Comparison of ENCODE assay signal across 28 mouse cellular contexts in the genomic region with DNA sequence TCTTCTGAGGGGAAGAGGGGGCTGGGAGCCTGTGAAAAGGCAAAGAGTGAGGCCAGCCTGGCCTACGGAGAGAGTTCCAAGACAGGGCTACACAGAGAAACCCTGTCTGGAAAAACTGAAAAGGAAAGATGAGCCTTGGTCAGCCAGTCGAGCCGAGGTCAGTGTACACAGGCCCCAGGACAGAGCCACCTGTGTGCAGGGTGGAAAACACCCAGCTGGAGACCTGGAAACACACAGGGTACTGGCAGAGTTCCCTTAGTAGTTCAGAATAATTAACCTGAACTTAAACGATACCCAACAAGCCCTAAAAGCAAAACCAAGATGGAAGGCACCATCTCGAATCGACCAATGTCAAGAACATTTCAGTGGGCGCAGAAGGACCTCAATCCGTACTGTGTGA. TPM values are rescaled to one million over a fixed set of nuclear protein-coding genes. Genes with fewer than 3 reads are reported as not detected.
DNase-seq lines count a peak whose midpoint lies in the region; ATAC-seq and TF ChIP-seq lines count a peak whose summit lies in the region.
"Had no signal": no experiment of that assay in that cellular context is flagged by ENCODE, and none has a peak within 500 bp of the region (broad histone marks: within the 10 kb centered on the region; RNA-seq: fewer than 3 reads in every experiment).

No protein-coding gene starts in this region.

- peak; percentile 86 for DNase-seq in kidney, adult 2 months
- no peak for DNase-seq in liver, postnatal 0 days
- DNase-seq in liver, embryonic 11.5 days (ENCODE audit: low spot score): no peak
- DNase-seq in limb, embryonic 10.5 days (ENCODE audit: low spot score): no peak
- no peak for DNase-seq in frontal cortex, postnatal 25 days (ENCODE audit: low spot score in 2 of 2)
- no peak for DNase-seq in testis, postnatal 14 days (ENCODE audit: low spot score)
- DNase-seq: adrenal gland, postnatal 25 days; B cell, adult 2 months; gastrocnemius, postnatal 36 days; layer of hippocampus, postnatal 36 days; lung, embryonic 14.5 days; lung, postnatal 14 days; right cerebral cortex, adult 18-20 months; spleen, adult 18-20 months; thymus, adult 18-20 months; thymus, postnatal 25 days had no signal

- peaks cover 46% of the 10 kb centered on the region for H3K4me1 ChIP-seq in kidney, adult 2 months (ENCODE audit: control insufficient read depth, insufficient read depth, low read length)
- H3K4me1 ChIP-seq in kidney, embryonic 16.5 days (ENCODE audit: insufficient read depth, low read length): peaks cover 45% of the 10 kb centered on the region
- peaks cover 13% of the 10 kb centered on the region; the same call in 1 of the 2 replicates for H3K4me1 ChIP-seq in liver, postnatal 0 days (ENCODE audit: insufficient read depth)
- H3K4me1 ChIP-seq in liver, embryonic 11.5 days (replicated peaks; ENCODE audit: control insufficient read depth, insufficient read depth, low read length): peaks cover 14% of the 10 kb centered on the region
- peaks cover 66% of the 10 kb centered on the region for H3K4me1 ChIP-seq in limb, embryonic 10.5 days

- no peaks in the 10 kb centered on the region for H3K9me3 ChIP-seq in kidney, embryonic 16.5 days (ENCODE audit: low read length)
- no peaks in the 10 kb centered on the region for H3K9me3 ChIP-seq in liver, postnatal 0 days (ENCODE audit: low read length)
- H3K9me3 ChIP-seq in liver, embryonic 11.5 days (ENCODE audit: control insufficient read depth, low read length): no peaks in the 10 kb centered on the region
- no peaks in the 10 kb centered on the region for H3K9me3 ChIP-seq in limb, embryonic 10.5 days (replicated peaks)
- H3K9me3 ChIP-seq: embryonic facial prominence, embryonic 15.5 days; forebrain, embryonic 12.5 days; heart, embryonic 13.5 days; hindbrain, embryonic 10.5 days; hindbrain, embryonic 15.5 days; neural tube, embryonic 12.5 days had no signal

- H3K27me3 ChIP-seq in kidney, adult 2 months (replicated peaks; ENCODE audit: control insufficient read depth, insufficient read depth, low read length): no peaks in the 10 kb centered on the region
- no peaks in the 10 kb centered on the region for H3K27me3 ChIP-seq in kidney, embryonic 16.5 days (ENCODE audit: insufficient read depth, low read length)
- no peaks in the 10 kb centered on the region for H3K27me3 ChIP-seq in liver, postnatal 0 days (ENCODE audit: insufficient read depth, low read length)
- no peaks in the 10 kb centered on the region for H3K27me3 ChIP-seq in liver, embryonic 11.5 days (replicated peaks; ENCODE audit: control insufficient read depth, insufficient read depth, low read length)
- no peaks in the 10 kb centered on the region for H3K27me3 ChIP-seq in limb, embryonic 10.5 days (ENCODE audit: low read depth, poor library complexity, severe bottlenecking)
- H3K27me3 ChIP-seq: embryonic facial prominence, embryonic 15.5 days; forebrain, embryonic 12.5 days; heart, embryonic 13.5 days; hindbrain, embryonic 15.5 days; neural tube, embryonic 12.5 days had no signal

- TF ChIP-seq EP300 in liver, postnatal 0 days (IDR thresholded peaks at IDR 0.05; ENCODE audit: low read depth): no peak

- no peak for ATAC-seq in kidney, embryonic 16.5 days (ENCODE audit: low FRiP score, low TSS enrichment)
- ATAC-seq in liver, postnatal 0 days: no peak
- ATAC-seq in liver, embryonic 11.5 days (replicated peaks; ENCODE audit: low FRiP score): no peak
- ATAC-seq: inflammation-experienced regulatory T-cells, adult 6 months had no signal

- no peak overlapping the region for H3K4me2 ChIP-seq in kidney, embryonic 16.5 days (replicated peaks; ENCODE audit: low read depth, low read length)
- H3K4me2 ChIP-seq in liver, postnatal 0 days (ENCODE audit: low read depth, low read length): no peak overlapping the region
- H3K4me2 ChIP-seq in liver, embryonic 11.5 days: no peak overlapping the region
- H3K4me2 ChIP-seq: embryonic facial prominence, embryonic 15.5 days; forebrain, embryonic 12.5 days; heart, embryonic 13.5 days; hindbrain, embryonic 15.5 days; lung, embryonic 14.5 days; midbrain, embryonic 11.5 days; neural tube, embryonic 12.5 days had no signal

- no peak for TF ChIP-seq CTCF in kidney, adult 2 months (conservative IDR thresholded peaks at IDR 0.05; ENCODE audit: insufficient read depth, insufficient read length, low read depth, low read length)
- no peak for TF ChIP-seq CTCF in liver, postnatal 0 days (IDR thresholded peaks at IDR 0.05; ENCODE audit: low read depth)

- TF ChIP-seq POLR2A in kidney, adult 2 months (IDR thresholded peaks at IDR 0.05; ENCODE audit: low read depth, low read length): no peak

- H3K27ac ChIP-seq in kidney, adult 2 months (ENCODE audit: insufficient read depth, low read depth, low read length): peak overlapping the region; percentile 65
- H3K27ac ChIP-seq in kidney, embryonic 16.5 days (ENCODE audit: low read length): no peak overlapping the region
- 0 out of 2 replicates have a peak overlapping the region, but pooled peaks have one; percentile 11 for H3K27ac ChIP-seq in liver, postnatal 0 days (ENCODE audit: low read depth)
- no peak overlapping the region for H3K27ac ChIP-seq in liver, embryonic 11.5 days (ENCODE audit: low read depth, low read length)
- peak overlapping the region; percentile 21; the same call in 1 of the 2 replicates for H3K27ac ChIP-seq in limb, embryonic 10.5 days
- H3K27ac ChIP-seq: embryonic facial prominence, embryonic 15.5 days; forebrain, embryonic 12.5 days; heart, adult 2 months; heart, embryonic 13.5 days; hindbrain, embryonic 15.5 days; liver, embryonic 14.5 days; neural tube, embryonic 12.5 days had no signal

- no peak overlapping the region for H3K9ac ChIP-seq in kidney, embryonic 16.5 days (replicated peaks; ENCODE audit: low read length)
- no peak overlapping the region for H3K9ac ChIP-seq in liver, postnatal 0 days (replicated peaks)
- no peak overlapping the region for H3K9ac ChIP-seq in liver, embryonic 11.5 days (ENCODE audit: low read depth, low read length)
- H3K9ac ChIP-seq: embryonic facial prominence, embryonic 15.5 days; forebrain, embryonic 12.5 days; hindbrain, embryonic 15.5 days; liver, embryonic 14.5 days; lung, embryonic 14.5 days; neural tube, embryonic 12.5 days had no signal

- no peak overlapping the region for H3K4me3 ChIP-seq in kidney, adult 2 months (ENCODE audit: insufficient read depth, low read depth, low read length)
- no peak overlapping the region for H3K4me3 ChIP-seq in kidney, embryonic 16.5 days (ENCODE audit: low read length)
- H3K4me3 ChIP-seq in liver, postnatal 0 days (ENCODE audit: low read depth, low read length): no peak overlapping the region
- H3K4me3 ChIP-seq in liver, embryonic 11.5 days (ENCODE audit: low read depth, low read length): no peak overlapping the region
- H3K4me3 ChIP-seq in limb, embryonic 10.5 days: no peak overlapping the region
- H3K4me3 ChIP-seq: embryonic facial prominence, embryonic 15.5 days; forebrain, embryonic 12.5 days; heart, adult 2 months; heart, embryonic 13.5 days; hindbrain, embryonic 10.5 days; hindbrain, embryonic 15.5 days; myocyte; neural tube, embryonic 12.5 days had no signal

- WGBS in kidney, adult 2 months: 52% methylated on average over 8 of the region's 8 CpGs
- WGBS in kidney, embryonic 16.5 days: 70% methylated on average over 8 of the region's 8 CpGs
- WGBS in liver, postnatal 0 days (ENCODE audit: insufficient replicate concordance): 65% methylated on average over 8 of the region's 8 CpGs
- WGBS in liver, embryonic 11.5 days: 81% methylated on average over 8 of the region's 8 CpGs
- 90% methylated on average over 8 of the region's 8 CpGs for WGBS in limb, embryonic 10.5 days

- no peaks in the 10 kb centered on the region for H3K36me3 ChIP-seq in kidney, adult 2 months (ENCODE audit: control insufficient read depth, insufficient read depth, low read length)
- H3K36me3 ChIP-seq in kidney, embryonic 16.5 days (ENCODE audit: insufficient read depth, low read length): no peaks in the 10 kb centered on the region
- no peaks in the 10 kb centered on the region for H3K36me3 ChIP-seq in liver, postnatal 0 days (replicated peaks; ENCODE audit: insufficient read depth, low read length)
- no peaks in the 10 kb centered on the region for H3K36me3 ChIP-seq in liver, embryonic 11.5 days (ENCODE audit: control insufficient read depth, insufficient read depth, low read length)
- no peaks in the 10 kb centered on the region for H3K36me3 ChIP-seq in limb, embryonic 10.5 days
- H3K36me3 ChIP-seq: embryonic facial prominence, embryonic 15.5 days; forebrain, embryonic 12.5 days; heart, embryonic 13.5 days; hindbrain, embryonic 10.5 days; hindbrain, embryonic 15.5 days; neural tube, embryonic 12.5 days had no signal

RNA-seq across cellular contexts. Expression of a gene that starts 52.1 kb away (rescaled TPM):
- polyA plus RNA-seq in kidney, adult 2 months (2012; rRNA removed): 10.4 and 12.4 TPM in 2 replicates
- 5.9 and 7.0 TPM in 2 replicates for polyA plus RNA-seq in kidney, embryonic 16.5 days (2015; fragmentation: Nextera tagmentation; extraction: Ambion mirVana)
- 2.2 TPM in 2 replicates for polyA plus RNA-seq in liver, postnatal 0 days (2015; fragmentation: Nextera tagmentation; extraction: Ambion mirVana)
- 3.4 and 3.5 TPM in 2 replicates for polyA plus RNA-seq in liver, embryonic 11.5 days (2014; fragmentation: Nextera tagmentation; extraction: Ambion mirVana)
- polyA plus RNA-seq in limb, embryonic 10.5 days (2016; fragmentation: Nextera tagmentation; extraction: Ambion mirVana): 3.5 and 6.5 TPM in 2 replicates

RNA-seq across cellular contexts. Expression of a gene that starts 52.3 kb away (rescaled TPM):
- 133 TPM in 2 replicates for polyA plus RNA-seq in kidney, adult 2 months (2012; rRNA removed)
- polyA plus RNA-seq in kidney, embryonic 16.5 days (2015; fragmentation: Nextera tagmentation; extraction: Ambion mirVana): 158 and 162 TPM in 2 replicates
- polyA plus RNA-seq in liver, postnatal 0 days (2015; fragmentation: Nextera tagmentation; extraction: Ambion mirVana): 111 and 118 TPM in 2 replicates
- 163 and 168 TPM in 2 replicates for polyA plus RNA-seq in liver, embryonic 11.5 days (2014; fragmentation: Nextera tagmentation; extraction: Ambion mirVana)
- 133 and 142 TPM in 2 replicates for polyA plus RNA-seq in limb, embryonic 10.5 days (2016; fragmentation: Nextera tagmentation; extraction: Ambion mirVana)

Comparison
In these comparisons a context has a peak if more than half of its experiments do, and no peak if none do; other contexts are left out.
1. H3K27ac ChIP-seq: peak in kidney, adult 2 months (single experiment), liver, postnatal 0 days (single experiment) and limb, embryonic 10.5 days (single experiment); none in kidney, embryonic 16.5 days (single experiment) and liver, embryonic 11.5 days (single experiment).